9 mouse cellular contexts compared by ENCODE assay signal in the genomic region with DNA sequence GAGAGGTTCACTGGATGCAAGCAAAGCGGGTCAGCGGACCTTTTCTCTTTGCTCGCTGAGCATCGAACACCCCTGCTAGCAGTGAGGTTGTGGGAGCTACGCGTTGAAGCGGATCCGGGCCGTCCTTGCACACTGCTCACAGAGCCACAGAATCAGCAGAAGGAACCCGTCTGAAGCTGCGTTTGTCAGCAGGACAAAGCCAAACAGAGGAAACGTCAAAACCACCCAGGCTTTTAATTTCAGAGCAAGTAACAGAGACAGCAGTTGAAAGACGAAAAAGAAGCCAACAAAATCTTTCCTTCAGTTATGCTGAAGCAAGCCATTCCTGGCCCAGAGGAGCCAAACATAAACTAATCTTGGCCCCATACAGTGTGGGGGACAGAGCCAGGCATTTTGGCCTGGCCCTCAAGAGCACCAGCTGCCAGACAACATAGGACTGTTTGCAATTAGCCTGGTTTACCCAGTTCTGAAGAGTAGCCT.
A peak's percentile ranks its signal among the peaks of the same experiment; 100 is the strongest.
DNase-seq lines count a peak whose midpoint lies in the region; ATAC-seq and TF ChIP-seq lines count a peak whose summit lies in the region.
"Had no signal": no experiment of that assay in that cellular context is flagged by ENCODE, and none has a peak within 500 bp of the region (broad histone marks: within the 10 kb centered on the region; RNA-seq: fewer than 3 reads in every experiment).

No protein-coding gene starts in this region.

- no peaks in the 10 kb centered on the region for H3K9me3 ChIP-seq in embryonic facial prominence, embryonic 10.5 days
- no peaks in the 10 kb centered on the region for H3K9me3 ChIP-seq in heart, postnatal 0 days (replicated peaks; ENCODE audit: control insufficient read depth, low read length)

- no peak overlapping the region for H3K4me3 ChIP-seq in embryonic facial prominence, embryonic 10.5 days
- H3K4me3 ChIP-seq in heart, postnatal 0 days (ENCODE audit: low read depth, low read length), result no peak overlapping the region

- no peaks in the 10 kb centered on the region for H3K36me3 ChIP-seq in embryonic facial prominence, embryonic 10.5 days (replicated peaks)
- no peaks in the 10 kb centered on the region for H3K36me3 ChIP-seq in heart, postnatal 0 days (replicated peaks; ENCODE audit: control insufficient read depth, insufficient read depth, low read length)

- peaks cover 21% of the 10 kb centered on the region for H3K4me1 ChIP-seq in embryonic facial prominence, embryonic 10.5 days
- no peaks in the 10 kb centered on the region for H3K4me1 ChIP-seq in heart, postnatal 0 days (ENCODE audit: control insufficient read depth, insufficient read depth)

- H3K27ac ChIP-seq in embryonic facial prominence, embryonic 10.5 days (replicated peaks), result peak overlapping the region; percentile 68
- peak overlapping the region; percentile 25; the same call in 1 of the 2 replicates for H3K27ac ChIP-seq in heart, postnatal 0 days (ENCODE audit: low read depth)

- DNase-seq in gastrocnemius, adult 18-20 months (ENCODE audit: low spot score), result peak; percentile 11
- DNase-seq in gastrocnemius, postnatal 10 days, result no peak
- DNase-seq in embryonic facial prominence, embryonic 10.5 days (ENCODE audit: low spot score), result peak; percentile 31
- no peak for DNase-seq in heart, postnatal 0 days (ENCODE audit: low spot score)
- DNase-seq in lung, postnatal 36 days, result peak; percentile 34
- no peak for DNase-seq in natural killer cell, adult 2 months (ENCODE audit: low spot score in 2 of 2)
- no peak for DNase-seq in c-Kit-positive CD71-positive TER-119-positive erythroid progenitor cells, embryonic 14.5 days (ENCODE audit: low spot score)
- DNase-seq in layer of hippocampus, postnatal 25 days (ENCODE audit: extremely low spot score in 1 of 2, low spot score in 1 of 2), result no peak

- H3K9ac ChIP-seq in heart, postnatal 0 days (replicated peaks; ENCODE audit: low read depth, low read length), result no peak overlapping the region

- TF ChIP-seq EP300 in heart, postnatal 0 days (IDR thresholded peaks at IDR 0.05; ENCODE audit: low read depth), result no peak

- ATAC-seq in heart, postnatal 0 days (ENCODE audit: insufficient read depth, low read depth), result peak; percentile 30; the same call in 1 of the 2 replicates

- H3K4me2 ChIP-seq in heart, postnatal 0 days (ENCODE audit: low read depth, low read length), result no peak overlapping the region

- no peak for TF ChIP-seq CTCF in heart, postnatal 0 days (IDR thresholded peaks at IDR 0.05; ENCODE audit: low read depth)

- 33% methylated on average over 13 of the region's 13 CpGs for WGBS in embryonic facial prominence, embryonic 10.5 days
- 64% methylated on average over 13 of the region's 13 CpGs for WGBS in heart, postnatal 0 days

- peaks cover 12% of the 10 kb centered on the region for H3K27me3 ChIP-seq in embryonic facial prominence, embryonic 10.5 days (replicated peaks; ENCODE audit: low read depth, poor library complexity, severe bottlenecking)
- no peaks in the 10 kb centered on the region for H3K27me3 ChIP-seq in heart, postnatal 0 days (ENCODE audit: control insufficient read depth, insufficient read depth, low read length)
- H3K27me3 ChIP-seq: CH12.LX had no signal

Comparison
In these comparisons a context has a peak if more than half of its experiments do, and no peak if none do; other contexts are left out.
1. DNase-seq: peak in gastrocnemius, adult 18-20 months (single experiment), embryonic facial prominence, embryonic 10.5 days (single experiment) and lung, postnatal 36 days (single experiment); none in gastrocnemius, postnatal 10 days (single experiment), heart, postnatal 0 days (single experiment), natural killer cell, adult 2 months (0 of 2), c-Kit-positive CD71-positive TER-119-positive erythroid progenitor cells, embryonic 14.5 days (single experiment) and layer of hippocampus, postnatal 25 days (0 of 2).